Mouse (Mus musculus): ENCODE data around the gene Capn3.

Gene Capn3

DNA sequence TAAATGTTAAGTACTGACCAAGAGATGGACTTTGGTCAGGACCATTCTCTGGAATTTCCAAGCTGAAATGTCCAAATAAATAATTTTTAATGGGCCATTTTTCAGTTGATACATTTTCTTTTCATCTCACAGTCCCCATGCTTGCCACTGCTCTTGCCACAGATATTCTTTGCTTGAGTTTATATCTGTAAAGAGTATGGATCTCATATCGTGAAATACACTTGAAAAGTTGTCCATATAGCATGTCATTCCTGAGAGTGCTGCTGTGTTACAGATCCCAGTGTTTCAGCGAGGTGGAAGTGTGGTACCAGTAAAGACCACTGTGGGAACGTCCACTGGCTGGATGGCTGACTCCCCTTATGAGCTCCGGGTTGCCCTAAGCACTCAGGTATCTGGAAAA is at the start of gene Capn3:
Gene Capn3 (plus strand): TSS at position 301 of the 400 bp plus-strand sequence.
- DNase-seq (ENCODE audit: low read depth in 2 of 2, low spot score in 2 of 2) = no peak

DNA sequence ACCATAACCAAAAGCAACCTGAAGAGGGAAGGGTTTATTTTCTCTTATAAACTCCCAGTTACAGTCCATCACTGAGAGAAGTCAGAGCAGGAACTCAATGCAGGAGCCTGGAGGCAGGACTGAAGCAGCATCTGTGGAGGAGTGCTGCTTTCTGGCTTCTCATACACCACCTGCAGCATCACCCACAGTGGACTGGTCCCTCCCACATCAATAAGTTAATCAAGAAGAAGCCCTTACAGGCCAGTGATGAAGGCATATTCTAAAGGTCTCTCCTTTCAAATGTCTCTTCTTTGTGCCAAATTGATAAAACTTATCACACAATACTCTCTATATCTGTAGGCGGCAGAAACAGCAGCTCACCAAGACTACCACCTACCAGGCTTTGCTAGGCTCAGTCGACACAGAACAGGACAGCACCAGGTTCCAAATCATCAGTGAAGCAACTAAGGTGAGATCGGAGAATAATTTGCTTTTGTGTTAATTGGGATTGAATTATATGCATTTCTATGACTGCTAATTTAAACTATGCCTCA is 44.7 kb upstream of the Capn3 start:
- no peak for DNase-seq (ENCODE audit: low read depth in 2 of 2, low spot score in 2 of 2)

DNA sequence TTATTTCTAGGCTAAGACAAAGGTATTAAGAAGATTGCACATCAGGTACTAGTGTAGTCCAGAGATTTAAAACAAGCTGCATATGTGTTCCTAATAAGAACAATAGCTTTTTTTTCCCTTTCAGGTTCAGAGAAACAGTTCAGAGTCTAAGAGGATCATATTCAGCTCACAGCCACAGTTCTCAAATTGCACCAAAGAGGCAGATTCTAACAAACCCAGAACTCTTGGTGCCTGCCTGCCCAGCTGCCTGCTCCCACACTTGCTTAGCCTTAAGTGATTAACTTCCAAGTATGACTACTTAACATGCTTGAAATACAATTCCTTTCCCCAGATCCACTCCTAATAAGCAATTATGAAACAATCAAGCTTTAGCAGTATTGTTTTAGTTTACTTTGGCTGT is 41.7 kb upstream of the Capn3 start:
- no peak for DNase-seq (ENCODE audit: low read depth in 2 of 2, low spot score in 2 of 2)

DNA sequence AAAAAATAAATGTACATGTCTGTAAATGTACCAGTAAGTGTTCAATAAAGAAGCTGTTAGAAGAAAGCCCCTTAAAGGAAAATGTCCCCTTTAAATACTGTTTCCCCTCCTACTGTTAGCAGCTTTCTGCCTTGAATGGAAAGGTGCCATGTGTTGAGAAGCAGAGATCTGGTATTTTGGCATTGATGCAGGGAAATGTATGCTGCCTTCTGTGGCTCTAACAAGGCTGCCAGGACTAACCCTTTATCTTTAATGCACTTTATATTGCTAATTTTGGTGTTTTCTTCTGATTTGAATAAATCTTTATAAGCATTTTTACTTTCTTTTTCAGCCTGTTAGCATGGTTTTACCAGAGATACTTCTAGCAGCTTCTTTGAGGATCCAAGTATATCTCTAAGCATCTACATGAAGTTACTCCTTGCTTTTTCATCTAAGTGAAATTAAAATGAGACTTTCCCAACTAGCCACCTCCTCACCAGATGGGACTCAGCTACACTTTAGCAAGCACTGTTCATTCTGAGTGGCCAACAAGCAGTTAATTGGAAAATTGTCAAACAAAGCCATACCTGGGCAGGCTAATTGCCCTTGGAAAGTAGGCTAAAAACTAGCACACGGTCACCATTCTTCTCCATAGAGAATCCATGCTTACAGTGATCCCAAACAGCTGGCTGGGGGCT is 40.9 kb upstream of the Capn3 start:
- DNase-seq (ENCODE audit: low read depth in 2 of 2, low spot score in 2 of 2) = no peak

DNA sequence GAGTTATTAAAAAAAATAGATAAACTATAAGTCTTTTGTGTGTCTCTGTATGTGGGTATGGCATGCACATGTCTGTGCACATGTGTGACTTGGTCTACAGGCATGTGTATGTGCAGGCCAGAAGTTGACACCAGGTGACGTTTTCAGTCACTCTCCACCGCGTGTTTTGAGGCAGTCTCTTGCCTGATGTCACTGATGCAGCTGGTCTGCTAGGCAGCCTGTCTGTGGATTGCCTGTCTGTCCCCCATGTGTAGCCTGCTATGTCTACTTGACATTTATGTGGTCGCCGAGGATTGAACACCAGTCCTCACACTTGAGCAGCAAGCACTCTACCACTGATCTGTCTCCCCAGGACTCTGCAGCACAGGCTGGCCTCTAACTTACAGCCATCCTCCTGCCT is 31.4 kb upstream of the Capn3 start:
- no peak for DNase-seq (ENCODE audit: low read depth in 2 of 2, low spot score in 2 of 2)

DNA sequence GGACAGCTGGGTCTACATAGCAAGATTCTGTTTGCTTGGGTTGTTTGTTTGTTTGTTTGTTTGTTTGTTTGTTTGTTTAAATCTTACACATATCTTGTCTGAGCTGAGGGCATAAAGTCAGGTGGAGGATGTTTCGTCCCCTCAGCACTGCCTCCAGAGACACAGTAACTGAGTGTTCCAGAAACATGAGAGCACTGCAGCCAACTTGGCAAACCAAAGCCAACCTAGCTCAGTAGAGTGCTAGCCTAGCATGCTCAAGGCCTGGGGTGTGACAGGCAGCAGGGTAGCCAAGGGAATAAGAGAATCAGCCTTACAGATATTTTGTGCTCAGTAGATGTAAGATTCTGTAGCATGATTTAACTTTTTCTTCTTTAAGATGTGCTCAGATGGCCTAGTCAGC is 11.3 kb upstream of the Capn3 start:
- DNase-seq (ENCODE audit: low read depth in 2 of 2, low spot score in 2 of 2) = no peak

DNA sequence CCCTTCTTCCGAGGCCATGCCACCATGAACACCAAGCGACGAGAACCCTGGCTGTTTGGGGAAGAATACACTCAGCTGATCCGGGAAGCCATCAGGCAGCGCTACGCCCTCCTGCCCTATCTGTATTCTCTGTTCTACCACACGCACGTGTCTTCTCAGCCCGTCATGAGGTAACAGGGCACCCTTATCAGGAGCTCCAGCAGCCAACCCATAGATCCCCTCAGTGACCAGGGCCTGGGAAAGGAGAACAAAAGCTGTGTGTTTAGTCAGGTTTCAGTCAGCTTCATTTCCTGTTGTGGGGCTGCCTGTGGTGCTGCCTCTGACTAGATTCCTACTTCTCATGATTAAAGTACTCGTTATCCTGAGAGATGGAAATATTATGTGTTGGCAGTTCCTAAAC is 9.4 kb upstream of the Capn3 start:
- no peak for DNase-seq (ENCODE audit: low read depth in 2 of 2, low spot score in 2 of 2)

DNA sequence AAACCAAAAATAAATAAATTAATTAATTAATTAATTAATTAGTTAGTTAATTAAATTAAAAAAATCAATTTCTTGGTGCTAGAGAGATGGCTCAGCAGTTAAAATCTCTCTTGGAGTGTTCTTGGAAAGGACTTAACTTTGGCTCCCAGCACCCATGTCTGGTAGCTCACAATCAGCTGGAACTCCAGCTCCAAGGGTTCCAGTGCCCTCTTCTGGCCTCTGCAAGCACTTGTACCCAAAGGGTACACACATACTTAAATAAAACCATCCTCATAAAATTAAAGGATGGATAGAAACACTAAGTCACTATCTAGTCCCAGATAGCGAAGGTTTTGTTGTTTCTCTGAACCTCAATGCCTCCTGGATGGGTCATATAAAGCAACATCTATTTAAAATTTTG is 8.5 kb upstream of the Capn3 start:
- no peak for DNase-seq (ENCODE audit: low read depth in 2 of 2, low spot score in 2 of 2)

DNA sequence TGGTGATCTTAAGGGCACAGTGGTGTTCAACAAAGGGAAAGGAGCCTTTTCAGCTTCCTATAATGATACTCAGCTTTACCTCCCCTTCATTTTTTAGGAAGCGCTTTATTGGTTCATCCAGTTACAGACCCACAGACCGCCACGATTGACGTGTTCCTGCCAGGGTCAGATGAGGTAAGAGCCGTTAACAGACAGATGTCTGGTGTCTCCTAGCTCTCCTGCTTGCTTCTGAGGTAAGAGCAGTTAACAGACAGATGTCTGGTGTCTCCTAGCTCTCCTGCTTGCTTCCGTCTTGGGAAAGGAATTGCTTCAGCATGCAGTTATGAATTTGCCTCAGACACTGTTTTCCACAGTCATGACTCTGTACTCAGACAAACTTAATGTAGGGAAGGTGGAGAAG is 5.1 kb upstream of the Capn3 start:
- DNase-seq (ENCODE audit: low read depth in 2 of 2, low spot score in 2 of 2) = no peak

DNA sequence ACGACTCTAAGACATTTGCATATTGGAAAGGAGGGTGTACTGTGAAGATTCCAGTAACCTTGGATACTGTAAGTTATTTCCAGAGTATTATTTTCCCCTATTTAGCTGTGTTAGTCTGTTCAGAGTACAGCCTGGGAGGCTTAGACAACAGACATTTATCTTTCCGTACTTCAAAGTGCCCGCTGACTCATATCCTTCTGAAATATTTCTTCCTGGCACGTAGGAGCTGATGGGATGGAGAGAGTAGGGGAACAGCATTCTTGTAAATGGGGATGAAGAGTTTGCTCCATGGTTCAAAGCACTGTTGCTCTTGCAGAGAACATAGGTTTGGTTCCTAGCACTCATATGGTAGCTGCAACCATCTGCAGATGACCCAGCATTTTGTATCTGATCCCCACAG is 3.2 kb upstream of the Capn3 start:
- no peak for DNase-seq (ENCODE audit: low read depth in 2 of 2, low spot score in 2 of 2)

DNA sequence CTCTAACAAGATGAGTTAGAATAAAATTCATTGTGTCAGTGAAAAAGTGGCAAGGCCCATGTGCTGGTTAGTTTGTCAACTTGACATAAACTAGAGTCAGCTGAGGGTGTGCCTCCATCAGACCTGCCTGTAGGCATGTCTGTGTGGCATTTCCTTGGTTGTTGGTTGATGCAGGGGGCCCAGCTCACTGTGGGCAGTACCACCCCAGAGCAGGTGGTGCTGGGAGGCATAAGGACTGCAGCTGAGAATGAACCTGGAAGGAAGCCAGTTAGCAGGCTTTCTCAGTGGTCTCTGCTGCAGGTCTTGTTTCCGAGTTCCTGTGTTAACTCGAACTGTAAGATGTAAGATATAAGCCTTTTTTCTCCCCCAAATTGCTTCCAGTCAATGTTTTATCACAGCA is 832 bp upstream of the Capn3 start:
- no peak for DNase-seq (ENCODE audit: low read depth in 2 of 2, low spot score in 2 of 2)

DNA sequence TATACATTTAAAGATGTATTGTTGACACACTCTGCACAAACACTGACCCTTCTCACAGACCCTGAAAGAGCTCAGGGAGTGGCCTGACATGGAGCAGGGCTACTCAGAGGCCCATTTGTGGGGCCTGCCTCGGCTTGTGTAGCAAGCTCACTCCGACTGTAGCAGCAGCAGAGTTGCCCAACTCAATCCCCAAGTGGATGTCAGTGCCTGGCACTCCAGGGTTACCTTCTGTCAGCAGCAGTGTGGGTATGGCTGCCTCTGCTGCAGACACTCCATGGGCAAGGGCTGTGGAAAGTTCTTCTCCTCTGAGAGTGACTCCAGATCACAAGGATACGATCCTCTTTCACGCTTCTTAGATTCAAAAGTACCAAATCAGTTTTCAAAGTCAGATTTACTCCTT is 4.4 kb downstream of the Capn3 start:
- DNase-seq (ENCODE audit: low read depth in 2 of 2, low spot score in 2 of 2) = no peak

DNA sequence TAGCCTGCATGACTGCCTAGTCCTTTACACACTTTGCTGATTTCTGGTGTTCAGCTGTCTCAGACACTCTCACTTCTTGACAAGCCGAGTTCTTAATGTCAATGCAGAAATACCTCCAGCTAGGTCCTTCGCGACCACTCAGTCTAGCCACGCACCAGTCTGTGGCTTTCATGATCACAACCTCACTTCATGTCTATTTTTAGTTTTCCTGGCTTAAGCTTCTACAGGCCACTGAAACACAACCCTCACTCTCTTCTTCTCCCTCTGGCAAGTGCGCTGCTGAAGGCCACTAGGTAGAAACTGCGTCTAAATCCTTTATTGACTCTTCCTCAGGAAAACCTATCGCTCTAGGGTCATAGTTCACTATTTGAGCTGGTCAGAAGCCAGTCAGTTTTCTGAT is 7.5 kb downstream of the Capn3 start:
- DNase-seq (ENCODE audit: low read depth in 2 of 2, low spot score in 2 of 2) = no peak

DNA sequence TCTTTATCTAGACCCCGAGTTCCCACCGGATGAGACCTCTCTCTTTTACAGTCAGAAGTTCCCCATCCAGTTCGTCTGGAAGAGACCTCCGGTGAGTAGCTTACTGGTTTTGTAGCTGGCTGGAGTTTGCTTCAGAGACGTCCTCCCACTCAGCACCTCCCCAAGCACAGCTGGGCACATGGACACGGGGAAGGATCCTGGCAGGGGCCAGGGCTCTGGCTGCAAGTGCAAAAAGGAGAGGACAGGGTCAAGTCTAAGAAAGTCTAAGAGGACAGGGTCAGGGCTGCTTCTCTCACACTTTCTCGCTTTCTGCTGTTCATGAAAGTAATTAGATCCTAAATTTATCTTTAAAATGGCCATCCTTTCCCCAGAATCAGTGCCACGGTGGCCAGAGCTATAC is 8.3 kb downstream of the Capn3 start:
- no peak for DNase-seq (ENCODE audit: low read depth in 2 of 2, low spot score in 2 of 2)

DNA sequence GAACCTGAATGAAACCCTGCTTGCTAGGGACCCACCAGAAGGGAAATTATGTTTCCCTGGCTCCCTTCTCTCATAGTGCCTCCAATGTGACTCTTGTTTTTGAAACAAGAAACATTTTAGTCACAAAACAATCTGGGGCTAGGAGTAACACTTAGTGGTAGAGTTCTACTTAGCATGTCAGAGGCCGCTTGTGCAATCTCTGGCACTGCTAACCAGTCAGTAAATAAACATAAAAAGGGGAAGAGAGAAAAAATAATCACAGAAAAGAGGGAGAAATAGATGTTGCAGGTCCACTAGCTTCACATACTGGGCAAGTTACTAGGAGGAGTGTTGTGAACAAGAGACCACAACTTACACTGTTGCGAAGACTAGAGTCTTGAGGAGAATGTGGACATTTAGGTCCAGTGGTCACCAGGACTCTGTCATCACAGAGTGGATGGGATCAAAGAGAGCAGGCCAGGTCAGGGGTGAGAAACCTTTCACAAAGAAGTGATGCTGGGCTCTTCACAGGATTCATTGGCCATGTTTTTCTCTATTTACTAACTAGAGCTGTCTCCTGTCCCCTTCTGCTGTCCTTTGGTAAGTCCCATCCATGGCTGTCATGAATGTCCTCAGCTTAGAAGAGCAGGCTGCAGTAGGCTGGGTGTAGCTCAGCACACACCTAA is 9.0 kb downstream of the Capn3 start:
- no peak for DNase-seq (ENCODE audit: low read depth in 2 of 2, low spot score in 2 of 2)

DNA sequence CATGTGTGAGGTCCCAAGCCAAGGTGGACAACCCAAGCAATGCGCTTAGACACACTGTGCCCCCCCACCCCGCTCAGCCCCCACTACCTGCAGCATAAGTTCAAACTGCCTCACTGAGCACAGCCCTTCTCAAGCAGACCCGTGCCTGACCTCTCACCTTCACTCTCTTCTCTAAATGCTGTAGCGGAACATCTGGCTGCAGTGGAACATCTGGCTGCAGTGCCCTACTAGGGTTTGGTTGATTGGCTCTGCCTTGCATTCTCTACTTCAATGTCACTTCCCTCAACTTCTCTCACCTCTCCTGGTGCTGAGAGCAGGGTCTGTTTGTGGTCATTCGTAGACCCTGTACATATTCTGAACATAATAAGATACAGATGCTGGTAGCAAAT is 9.6 kb downstream of the Capn3 start:
- no peak for DNase-seq (ENCODE audit: low read depth in 2 of 2, low spot score in 2 of 2)

DNA sequence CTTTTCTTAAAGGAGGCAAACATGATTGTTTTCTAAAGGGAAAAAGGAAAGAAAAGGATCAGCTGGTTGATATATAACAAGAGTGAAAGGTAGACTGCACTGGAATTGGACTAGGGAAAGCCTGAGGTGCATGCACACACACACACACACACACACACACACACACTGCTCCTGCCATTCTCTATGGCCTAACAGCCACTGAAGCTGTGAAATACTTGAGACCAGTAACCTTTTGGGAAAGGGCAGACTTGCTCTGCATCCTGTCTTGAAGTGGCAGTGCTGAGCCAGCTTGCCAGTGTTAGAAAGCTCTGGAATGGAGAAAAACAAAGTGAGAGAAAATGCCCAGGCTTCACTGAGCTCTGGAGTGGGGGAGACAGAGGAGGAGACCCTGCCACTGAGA is 12.2 kb downstream of the Capn3 start:
- DNase-seq (ENCODE audit: low read depth in 2 of 2, low spot score in 2 of 2) = no peak

DNA sequence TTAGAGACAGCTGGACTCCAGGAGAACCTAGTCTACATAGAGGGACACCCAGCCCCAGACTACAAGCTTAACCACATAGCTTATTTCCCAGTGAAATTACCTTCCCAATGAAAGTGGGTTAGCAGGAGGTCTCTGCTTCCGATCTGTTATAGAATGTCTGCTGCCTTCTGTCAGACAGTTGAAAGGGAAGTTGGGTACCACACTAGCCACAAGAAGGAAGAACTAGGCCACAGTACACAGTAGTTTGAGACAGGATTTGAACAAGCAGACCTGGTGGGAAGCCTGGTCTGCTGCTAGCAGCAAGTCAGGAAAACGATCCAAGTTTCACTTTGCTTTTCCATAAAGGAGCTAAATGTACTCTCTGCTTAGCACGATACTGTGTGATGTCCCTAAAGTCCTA is 13.4 kb downstream of the Capn3 start:
- DNase-seq (ENCODE audit: low read depth in 2 of 2, low spot score in 2 of 2) = no peak

DNA sequence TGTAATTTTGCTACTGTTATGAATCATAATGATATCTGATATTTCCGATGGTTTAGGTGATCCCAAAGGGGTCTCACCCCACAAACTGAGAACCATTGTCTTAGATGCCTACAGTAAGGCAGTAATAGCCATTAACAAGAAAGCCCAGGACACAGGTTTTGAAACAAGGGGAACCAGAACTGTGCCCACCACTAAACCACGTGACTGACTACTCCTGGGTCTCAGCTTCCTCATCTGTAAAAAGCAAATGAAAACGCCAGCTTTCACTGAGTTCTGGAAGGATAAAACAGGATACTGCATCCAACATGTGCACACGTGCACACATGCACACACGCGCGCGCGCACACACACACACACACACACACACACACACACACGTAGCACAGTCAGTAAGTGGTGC is 13.9 kb downstream of the Capn3 start:
- DNase-seq (ENCODE audit: low read depth in 2 of 2, low spot score in 2 of 2) = no peak

DNA sequence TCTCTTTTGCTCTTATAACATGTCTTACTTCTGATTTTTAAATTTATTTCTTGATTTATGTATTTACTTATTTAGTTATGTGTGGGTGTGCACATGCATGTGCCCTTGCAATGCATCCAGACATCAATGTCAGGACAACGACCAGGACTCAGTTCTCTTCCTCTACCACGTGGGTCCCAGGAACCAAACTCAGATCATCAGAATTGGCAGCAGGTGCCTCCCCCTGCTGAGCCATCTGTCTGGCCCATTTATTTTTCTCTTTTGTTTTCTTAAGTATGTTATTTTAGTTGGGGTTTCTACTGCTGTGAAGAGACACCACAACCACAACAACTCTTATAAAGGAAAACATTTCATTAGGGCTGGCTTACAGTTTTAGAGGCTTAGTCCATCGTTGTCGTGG is 15.0 kb downstream of the Capn3 start:
- DNase-seq (ENCODE audit: low read depth in 2 of 2, low spot score in 2 of 2) = no peak

DNA sequence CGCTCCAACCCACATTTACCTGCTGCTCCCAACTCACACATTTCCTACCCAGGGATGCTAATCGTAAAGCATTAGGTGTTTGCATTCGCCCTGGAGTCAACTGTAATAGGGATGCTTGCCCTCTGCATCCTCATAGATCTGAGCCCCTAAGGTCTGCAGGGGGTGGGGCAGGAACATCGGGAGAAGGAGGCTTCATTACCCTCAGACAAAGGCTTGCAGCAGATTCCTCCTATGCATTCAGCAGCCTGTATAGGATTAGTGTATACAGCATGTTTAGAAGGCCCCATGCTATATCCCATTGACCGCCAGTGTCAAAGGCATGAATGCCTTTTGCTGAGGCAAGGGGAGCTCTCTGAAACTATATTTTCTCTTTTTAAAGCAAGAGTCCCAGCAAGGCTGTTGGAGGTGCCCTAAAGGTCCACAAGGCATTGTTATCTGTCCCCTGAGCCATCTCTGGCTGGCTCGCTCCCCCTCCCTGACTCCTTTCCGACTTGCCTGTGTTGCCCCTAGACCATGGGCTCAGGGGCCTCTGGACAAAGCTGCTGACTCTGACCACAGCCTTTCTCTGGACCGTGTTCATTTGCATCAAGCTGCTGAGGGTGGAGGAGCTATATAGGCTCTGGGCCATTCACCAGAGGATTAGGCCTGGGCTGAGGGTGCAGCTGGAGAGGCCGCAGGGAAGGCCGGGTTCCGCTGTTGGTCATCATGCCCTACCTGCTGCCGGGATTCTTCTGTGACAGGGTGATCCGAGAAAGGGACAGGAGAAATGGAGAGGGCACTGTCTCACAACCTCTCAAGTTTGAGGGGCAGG is 20.7 kb downstream of the Capn3 start:
- DNase-seq (ENCODE audit: low read depth in 2 of 2, low spot score in 2 of 2) = no peak

DNA sequence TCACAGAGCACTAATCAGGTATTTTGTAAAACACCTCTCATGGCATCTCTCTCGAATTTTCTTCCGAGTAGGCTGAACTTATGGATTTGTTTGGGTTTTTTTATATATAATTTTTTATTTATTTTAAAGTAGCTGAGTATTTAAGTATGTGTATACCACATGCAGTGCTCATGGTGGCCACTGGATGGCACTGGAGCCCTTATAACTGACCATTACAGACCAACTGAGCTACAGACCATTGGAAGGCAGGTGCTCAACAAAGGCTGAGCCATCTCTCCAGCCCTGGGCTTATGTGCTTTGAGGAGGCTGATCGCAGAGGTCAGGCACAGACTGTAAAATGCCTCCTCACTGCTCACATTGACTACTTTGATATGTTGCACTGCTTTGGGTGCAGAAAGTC is 22.8 kb downstream of the Capn3 start:
- DNase-seq (ENCODE audit: low read depth in 2 of 2, low spot score in 2 of 2) = peak; percentile 49 to 66
